Comparison of ENCODE assay signal across 24 mouse cellular contexts in genomic region chr4:32651669-32652068, GRCm38 (mm10). TPM values are rescaled to one million over a fixed set of nuclear protein-coding genes. Genes with fewer than 3 reads are reported as not detected.
DNase-seq lines count a peak whose midpoint lies in the region.
"Had no signal": no experiment of that assay in that cellular context is flagged by ENCODE, and none has a peak within 500 bp of the region (broad histone marks: within the 10 kb centered on the region; RNA-seq: fewer than 3 reads in every experiment).

No protein-coding gene starts in this region.

- no peaks in the 10 kb centered on the region for H3K9me3 ChIP-seq in heart, embryonic 10.5 days
- H3K9me3 ChIP-seq: limb, embryonic 10.5 days had no signal

- peak; percentile 76 for DNase-seq in heart, embryonic 10.5 days (ENCODE audit: low spot score)
- DNase-seq in heart, adult 8-10 months (ENCODE audit: low spot score) = no peak
- DNase-seq in ES-CJ7 (ENCODE audit: low read depth, low spot score) = peak; percentile 32
- peak; percentile 63 for DNase-seq in ZHBTc4 (ENCODE audit: low read depth, low spot score)
- peak; percentile 33 for DNase-seq in lung, postnatal 36 days
- no peak for DNase-seq in cerebellum, adult 9-11 months
- no peak for DNase-seq in layer of hippocampus, adult 18-20 months (ENCODE audit: low spot score in 2 of 2)
- DNase-seq: cerebellum, adult 11-12 months; lung, embryonic 14.5 days; right cerebral cortex, adult 18-20 months; thymus, postnatal 36 days had no signal

- H3K4me1 ChIP-seq in heart, embryonic 10.5 days = no peaks in the 10 kb centered on the region

- 76% methylated on average over 5 of the region's 5 CpGs for WGBS in heart, embryonic 10.5 days

- H3K27me3 ChIP-seq in heart, embryonic 10.5 days (ENCODE audit: insufficient read depth, poor library complexity, severe bottlenecking) = no peaks in the 10 kb centered on the region
- H3K27me3 ChIP-seq: Patski had no signal

- H3K27ac ChIP-seq in heart, embryonic 10.5 days = no peak overlapping the region
- H3K27ac ChIP-seq: limb, embryonic 10.5 days; stomach, postnatal 0 days had no signal

- H3K36me3 ChIP-seq in heart, embryonic 10.5 days = peaks cover 49% of the 10 kb centered on the region

- H3K4me3 ChIP-seq in heart, embryonic 10.5 days = no peak overlapping the region
- H3K4me3 ChIP-seq: limb, embryonic 10.5 days; myocyte had no signal

RNA-seq across cellular contexts. Expression of gene Mdn1, which starts 5.2 kb away (rescaled TPM):
- 11.0 and 16.7 TPM in 2 replicates for polyA plus RNA-seq in heart, embryonic 10.5 days (2016; fragmentation: Nextera tagmentation; extraction: Ambion mirVana)
- total RNA-seq in heart, adult 8-10 months (2022) = 10 to 100 TPM in 2 of 4 experiments, 1 to 10 TPM in 2; 9.5 to 12.3 (median 9.9) TPM
- total RNA-seq in layer of hippocampus, adult 18-20 months (2021) = 10 to 100 TPM; 29.3 to 30.0 TPM

RNA-seq across cellular contexts. Expression of gene Casp8ap2, which starts 36.4 kb away (rescaled TPM):
- polyA plus RNA-seq in heart, embryonic 10.5 days (2016; fragmentation: Nextera tagmentation; extraction: Ambion mirVana) = 39.5 and 48.7 TPM in 2 replicates
- total RNA-seq in heart, adult 8-10 months (2022) = 1 to 10 TPM; 5.1 to 7.8 (median 6.9) TPM
- total RNA-seq in layer of hippocampus, adult 18-20 months (2021) = 10 to 100 TPM in 1 of 2 experiments, 1 to 10 TPM in 1; 9.2 to 10.7 TPM

RNA-seq across cellular contexts. Expression of gene Gja10, which starts 49.1 kb away (rescaled TPM):
- 0.09 TPM in 1 of 2 replicates, not detected in the other for polyA plus RNA-seq in heart, embryonic 10.5 days (2016; fragmentation: Nextera tagmentation; extraction: Ambion mirVana)
- not detected for total RNA-seq in heart, adult 8-10 months (2022)
- not detected for total RNA-seq in layer of hippocampus, adult 18-20 months (2021)
- total RNA-seq: adrenal gland, adult 18-20 months; gastrocnemius, adult 8-10 months had no signal
- polyA plus RNA-seq: C2C12; cortical plate, adult 2 months; forebrain, embryonic 14.5 days; hindbrain, embryonic 11.5 days; inflammation-experienced regulatory T-cells, adult 6 months; kidney, embryonic 14.5 days; large intestine, adult 2 months; limb, embryonic 10.5 days; lung, embryonic 14.5 days; myocyte; Patski; stomach, postnatal 0 days had no signal

Comparison
In these comparisons a context has a peak if more than half of its experiments do, and no peak if none do; other contexts are left out.
1. DNase-seq: peak in heart, embryonic 10.5 days (single experiment), ES-CJ7 (single experiment), ZHBTc4 (single experiment) and lung, postnatal 36 days (single experiment); none in heart, adult 8-10 months (single experiment), cerebellum, adult 9-11 months (single experiment) and layer of hippocampus, adult 18-20 months (0 of 2).